Mouse (Mus musculus): ENCODE measurements around the gene Gas6.

Gas6 gene

DNA sequence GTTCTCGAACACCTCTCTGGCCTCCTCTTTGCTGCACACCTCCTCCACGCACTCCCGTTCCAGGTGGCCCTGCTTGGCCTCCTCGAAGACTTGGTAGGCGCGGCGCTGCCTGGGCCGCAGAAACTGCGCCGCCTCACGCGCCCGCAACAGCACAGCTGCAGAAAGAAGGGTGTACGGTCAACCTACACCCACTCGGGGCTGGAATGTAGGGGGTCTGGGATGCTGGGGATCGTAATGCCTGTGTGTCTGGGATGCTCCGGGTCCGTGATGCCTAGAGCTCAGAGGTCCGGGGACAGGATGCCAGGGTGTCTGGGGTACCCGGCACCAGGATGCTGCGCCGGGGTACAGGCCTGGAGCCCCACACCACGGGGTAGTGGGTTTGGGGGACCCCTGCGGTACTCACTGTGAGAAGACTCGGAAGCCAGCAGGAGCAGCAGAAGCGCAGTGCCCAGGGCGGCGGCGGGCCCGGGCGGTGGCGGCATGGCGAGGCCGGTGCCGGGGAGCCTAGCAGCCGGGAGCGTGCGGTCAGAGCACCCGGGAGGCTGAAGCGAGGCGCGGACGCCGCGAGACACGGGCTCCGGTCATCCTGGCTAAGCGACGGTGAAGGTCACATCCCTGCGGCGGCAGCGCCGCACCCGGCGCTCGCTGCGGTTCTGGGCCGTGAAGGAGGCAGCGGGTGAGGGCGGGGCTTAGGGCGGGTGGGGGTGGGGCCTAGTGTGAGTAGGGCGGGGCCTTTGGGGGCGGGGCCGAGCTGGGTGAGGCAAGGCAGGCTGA, at the start of gene Gas6:
Gene Gas6 (minus strand): TSS at position 633 of the 774 bp plus-strand sequence.
- DNase-seq (ENCODE audit: low spot score) = no peak

DNA sequence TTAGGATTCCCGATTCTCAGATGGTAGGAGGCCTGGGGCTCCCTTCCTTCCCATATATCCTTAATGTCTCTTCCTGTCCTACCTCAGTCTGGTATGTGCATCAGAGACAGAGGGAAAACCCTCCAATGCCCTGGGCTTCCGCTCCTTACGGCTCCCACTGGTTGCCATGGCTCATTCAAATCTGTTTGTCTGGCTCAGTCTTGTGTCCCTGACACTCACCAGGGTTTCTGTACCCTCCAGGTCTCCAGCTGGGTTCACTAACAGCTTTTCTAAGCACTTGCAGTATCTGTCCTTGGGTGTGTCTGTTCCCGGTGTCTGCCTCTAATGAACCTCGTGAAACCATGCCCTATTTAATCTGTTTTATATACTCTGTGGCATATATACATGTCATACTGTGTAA, 47.2 kb upstream of the Gas6 start:
- no peak for DNase-seq (ENCODE audit: low spot score)

DNA sequence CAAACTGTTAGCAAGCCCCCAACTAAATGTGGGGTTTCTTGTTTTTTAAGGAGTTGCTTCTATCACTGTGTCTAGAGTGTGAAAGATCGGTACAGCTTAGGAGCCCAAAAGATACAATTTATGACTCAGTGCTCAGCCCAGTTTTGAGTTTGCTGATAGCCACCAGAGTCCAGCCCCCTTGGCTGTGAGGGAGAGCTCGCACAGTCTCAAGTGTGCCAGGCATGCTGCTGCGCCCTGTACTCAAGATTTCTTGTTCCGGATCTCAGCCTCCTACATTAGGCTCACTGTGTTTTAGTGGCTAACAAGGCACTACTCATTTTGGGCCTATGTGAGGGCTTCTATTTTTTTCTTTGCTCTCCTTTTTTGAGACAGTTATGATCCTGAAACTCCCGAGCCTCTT, 45.8 kb upstream of the Gas6 start:
- DNase-seq (ENCODE audit: low spot score) = no peak

DNA sequence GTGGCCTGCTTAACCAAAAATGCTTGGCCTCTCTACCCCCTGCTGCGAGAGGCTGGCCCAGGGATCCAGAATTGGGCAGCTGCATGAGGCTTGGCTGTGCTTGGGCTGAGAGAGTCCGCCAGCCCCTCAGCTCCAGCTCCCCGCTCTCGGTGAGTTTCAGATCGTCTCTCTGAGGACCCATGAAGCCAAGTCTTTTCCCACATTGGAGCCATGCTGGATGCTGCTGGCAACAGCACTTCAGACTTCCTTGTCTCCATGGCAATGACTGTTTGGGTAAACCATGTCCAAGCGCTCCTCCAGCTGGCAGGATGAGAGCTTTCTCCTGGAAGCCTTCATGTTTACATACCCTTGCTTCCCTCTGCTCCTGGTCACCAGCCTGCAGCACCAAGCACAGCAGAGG, 44.5 kb upstream of the Gas6 start:
- DNase-seq (ENCODE audit: low spot score) = no peak

DNA sequence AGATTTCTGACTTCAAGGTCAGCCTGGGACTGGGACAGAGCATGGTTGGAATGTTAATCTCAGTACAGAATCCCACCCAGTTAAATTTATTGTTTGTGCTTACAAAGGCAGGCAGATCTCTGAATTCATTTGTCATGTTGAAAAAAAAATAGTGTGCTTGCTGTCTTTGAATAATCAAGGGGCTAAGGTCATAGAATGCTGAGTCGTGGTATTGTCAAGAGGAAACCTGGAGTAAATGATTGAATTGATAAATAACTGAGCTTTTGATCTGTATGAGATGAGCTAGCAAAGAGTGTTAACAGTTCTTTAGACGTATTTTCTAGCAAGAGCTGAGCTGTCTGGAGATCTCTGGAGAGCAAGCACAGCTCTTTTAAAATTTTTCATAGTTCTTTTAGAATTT, 42.8 kb upstream of the Gas6 start:
- DNase-seq (ENCODE audit: low spot score) = no peak

DNA sequence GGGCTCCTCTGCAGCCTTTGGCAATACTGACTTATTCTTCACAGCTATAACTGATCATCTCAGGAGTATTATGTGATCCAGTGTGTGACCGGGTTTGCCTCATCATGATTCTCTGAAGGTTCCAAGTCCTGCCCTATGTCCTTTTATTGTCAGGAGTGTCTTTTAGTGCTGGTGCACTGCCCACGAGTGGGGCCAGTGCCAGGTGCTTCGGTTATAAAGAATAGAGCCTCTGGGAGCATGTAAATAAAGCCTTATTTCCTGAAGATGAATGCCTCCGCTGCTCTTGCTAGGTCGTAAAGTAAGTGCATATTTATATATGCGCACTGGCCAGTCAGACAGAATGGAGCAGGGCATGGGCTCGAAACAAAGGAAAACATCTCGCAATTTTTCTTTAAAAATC, 38.8 kb upstream of the Gas6 start:
- DNase-seq (ENCODE audit: low spot score) = no peak

DNA sequence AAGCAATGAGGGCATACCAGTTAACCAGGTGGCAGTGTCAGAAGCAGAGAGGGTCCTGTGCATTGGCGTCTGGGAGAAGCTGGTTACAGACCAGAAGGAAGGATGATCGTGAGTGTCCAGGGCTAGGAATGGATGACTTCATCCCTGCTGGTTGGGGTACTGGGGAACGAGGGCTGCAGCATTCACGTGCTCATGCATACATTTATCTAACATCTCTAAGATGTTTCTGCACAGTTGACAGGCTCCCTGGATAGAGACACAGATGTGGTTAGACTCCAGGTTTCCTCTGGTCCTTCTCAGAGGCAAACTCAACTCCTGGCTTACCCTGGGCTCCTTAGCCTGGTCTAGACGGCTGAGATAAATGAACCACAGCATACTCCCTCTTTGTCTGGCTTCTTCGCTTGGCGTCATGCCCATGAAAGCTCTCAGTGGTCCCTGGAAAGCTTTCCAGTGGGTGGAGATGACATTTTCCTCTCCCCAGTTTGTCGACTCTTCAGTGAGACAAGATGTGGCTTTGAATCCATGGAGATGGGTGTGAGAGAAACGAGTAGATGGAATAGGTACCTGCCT, 37.4 kb upstream of the Gas6 start:
- no peak for DNase-seq (ENCODE audit: low spot score)

DNA sequence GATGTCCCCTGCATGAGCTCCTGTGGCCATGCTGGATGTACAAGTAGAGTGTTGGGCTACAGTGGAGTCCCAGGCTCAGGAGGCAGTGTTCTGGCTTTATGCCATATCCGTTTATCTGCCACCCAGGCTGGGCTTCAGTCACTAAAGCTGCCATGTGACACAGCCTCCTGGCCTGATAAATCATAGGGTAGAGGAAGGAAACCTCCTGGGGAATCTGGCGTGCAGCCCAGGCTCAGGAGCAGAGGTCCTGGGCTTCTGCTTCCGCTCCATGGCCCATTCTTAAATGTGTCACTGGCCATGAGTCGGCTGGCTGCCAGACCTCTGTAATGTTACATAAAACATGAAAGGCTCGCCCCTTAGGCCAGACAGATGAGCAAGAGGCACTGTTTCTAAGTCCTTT, 36.7 kb upstream of the Gas6 start:
- no peak for DNase-seq (ENCODE audit: low spot score)

DNA sequence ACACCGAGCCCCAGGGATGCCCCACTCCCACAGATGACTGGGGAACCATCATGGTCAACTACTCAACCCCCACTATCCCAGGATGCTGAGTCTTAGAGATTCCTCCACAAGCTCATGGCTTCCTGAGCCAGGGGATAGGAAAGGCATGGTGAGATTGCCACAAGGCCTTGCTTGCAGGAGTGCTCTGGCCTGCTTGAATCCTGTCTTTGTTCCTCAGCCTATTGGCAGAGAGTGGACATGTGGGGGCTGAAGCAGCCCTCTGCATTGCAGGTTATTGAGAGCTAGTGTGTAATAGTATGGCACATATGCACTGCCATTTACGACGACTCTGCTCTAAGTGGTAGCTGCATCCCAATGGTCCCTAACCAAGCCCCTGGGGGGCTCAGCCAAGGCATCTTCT, 36.1 kb upstream of the Gas6 start:
- DNase-seq (ENCODE audit: low spot score) = no peak

DNA sequence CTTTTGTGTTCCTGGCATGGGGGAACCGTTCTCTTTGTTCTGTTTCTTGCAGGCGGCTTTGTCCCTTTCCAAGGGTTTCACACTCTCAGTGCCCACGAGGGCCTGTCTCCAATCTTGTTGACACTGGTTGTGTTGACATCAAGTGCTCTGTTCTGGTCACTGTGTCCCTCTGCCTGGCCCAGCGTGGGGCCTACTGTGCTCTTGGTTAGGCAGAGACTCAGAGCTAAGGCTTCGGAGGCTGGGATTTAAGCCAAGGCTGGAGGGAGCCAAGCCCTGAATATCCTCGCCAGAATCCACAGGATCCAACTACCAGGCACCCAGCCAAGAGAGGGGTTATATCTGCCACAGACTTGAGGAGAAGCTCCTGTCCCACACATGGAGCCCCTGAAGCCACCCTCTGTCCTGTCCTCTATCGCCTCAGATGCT, 35.6 kb upstream of the Gas6 start:
- no peak for DNase-seq (ENCODE audit: low spot score)

DNA sequence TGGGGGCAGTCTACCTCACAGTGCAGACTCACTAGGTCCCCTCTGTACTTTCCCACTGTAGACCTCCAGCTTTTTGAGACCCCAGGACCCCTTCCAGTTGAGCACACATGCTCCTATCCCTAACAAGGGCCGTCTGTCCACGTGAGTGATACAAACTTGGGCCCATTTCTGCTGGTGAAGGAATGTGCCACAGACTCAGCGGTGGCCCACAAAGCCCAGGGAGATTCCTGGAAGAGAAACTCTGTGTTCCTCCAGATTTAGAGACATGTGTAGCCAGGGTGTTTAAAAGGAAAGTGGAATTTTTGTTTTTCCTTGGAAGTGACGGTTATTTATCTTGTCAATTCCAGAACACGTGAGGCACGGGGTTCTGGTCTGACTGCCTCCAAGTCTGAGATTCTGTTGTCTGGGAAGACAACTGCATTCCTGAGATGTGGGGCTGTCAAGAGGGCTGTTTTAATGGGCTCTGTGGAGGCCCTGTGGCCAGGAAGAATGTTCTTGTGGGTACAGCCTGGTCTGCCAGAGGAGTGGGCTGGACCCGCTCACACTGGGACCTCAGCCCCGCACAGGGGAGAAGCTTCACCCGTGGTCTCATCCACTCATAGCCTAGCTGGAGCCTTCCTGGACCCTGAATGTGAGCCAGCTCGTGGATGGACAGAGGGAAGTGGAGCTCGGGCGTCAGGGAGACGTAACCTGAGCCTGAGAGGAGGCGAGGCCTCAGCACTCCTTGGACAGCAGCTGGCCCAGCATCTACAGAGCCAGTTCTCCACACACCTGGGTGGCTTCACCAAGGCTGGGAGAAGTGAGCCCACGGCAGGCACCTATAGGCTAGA, 34.9 kb upstream of the Gas6 start:
- DNase-seq (ENCODE audit: low spot score) = no peak

DNA sequence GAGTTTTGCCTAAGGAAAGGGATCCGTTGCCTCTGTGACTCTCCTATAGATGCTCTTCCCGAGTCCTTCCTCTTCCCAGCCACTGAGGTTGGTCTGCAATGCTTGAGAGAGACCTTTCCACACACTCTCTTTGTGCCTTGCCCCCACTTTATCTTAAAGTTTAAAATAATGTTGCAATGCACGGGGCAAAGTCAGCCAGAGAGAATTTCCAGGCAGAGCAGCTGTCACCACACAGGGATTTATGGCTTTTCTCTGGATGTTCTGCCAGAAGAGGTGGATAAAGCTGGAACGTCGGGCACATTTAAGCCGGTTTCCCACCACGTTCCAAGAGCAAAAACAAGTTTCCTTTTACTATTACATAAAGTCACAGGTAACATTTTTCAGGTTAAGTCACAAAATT, 27.1 kb upstream of the Gas6 start:
- no peak for DNase-seq (ENCODE audit: low spot score)

DNA sequence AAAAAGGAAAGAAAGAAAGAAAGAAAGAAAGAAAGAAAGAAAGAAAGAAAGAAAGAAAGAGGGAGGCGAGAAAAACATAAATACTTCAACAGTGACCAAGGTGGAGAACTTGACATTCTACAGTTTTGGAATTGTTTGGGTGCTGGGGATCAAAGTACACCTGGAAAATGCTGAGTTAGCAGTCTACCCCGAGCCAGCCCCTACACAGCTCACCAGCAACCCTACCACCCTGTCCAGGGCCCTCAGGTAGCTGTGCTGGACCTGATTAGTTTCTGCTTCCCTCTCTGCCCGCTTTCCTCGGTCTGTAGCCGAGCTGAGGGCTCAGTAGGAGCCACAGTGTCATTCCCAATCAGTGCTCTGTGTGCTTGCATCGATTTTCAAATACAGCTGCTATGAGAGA, 26.1 kb upstream of the Gas6 start:
- DNase-seq (ENCODE audit: low spot score) = no peak

DNA sequence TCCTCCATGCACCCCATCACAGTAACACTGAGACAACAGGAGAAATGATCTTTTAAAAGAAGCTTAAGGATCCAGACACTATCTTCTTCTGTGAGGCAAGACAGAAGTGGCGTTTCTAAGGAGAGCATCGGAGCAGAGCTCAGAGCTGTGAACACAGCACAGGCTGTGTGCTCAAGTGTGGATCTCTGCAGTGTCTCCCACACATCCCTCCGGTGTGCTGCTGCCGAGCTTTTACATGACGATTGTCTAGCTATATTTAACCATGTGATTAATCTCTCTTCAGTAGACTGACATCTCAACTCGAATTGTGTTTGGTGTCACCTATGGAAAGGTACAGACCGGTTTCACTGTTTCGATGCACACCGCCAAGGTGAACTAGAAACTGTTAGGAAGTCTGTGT, 25.2 kb upstream of the Gas6 start:
- no peak for DNase-seq (ENCODE audit: low spot score)

DNA sequence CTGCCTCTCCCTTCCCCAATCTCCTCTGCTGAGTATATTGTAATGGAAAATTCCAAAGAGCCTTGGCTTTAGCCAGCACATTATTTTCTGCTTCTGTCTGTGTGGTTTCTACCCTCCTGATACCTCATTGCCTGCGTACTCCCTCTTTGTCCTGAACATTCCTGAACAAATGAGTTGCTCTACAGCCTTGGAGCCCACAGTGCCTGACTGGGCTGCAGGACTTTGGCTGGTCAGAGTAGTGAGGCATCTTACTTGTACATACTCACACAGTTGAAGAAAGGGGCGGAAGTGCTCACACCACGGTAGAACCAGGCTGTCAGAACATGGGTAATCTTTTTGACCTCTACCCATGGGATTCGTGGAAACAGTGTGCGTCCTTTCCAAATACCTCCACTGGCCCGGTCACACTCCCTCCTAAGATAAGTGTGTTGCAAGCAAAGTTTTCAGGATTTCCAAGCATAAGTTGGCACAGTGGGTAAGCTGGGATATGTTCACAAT, 23.0 kb upstream of the Gas6 start:
- no peak for DNase-seq (ENCODE audit: low spot score)

DNA sequence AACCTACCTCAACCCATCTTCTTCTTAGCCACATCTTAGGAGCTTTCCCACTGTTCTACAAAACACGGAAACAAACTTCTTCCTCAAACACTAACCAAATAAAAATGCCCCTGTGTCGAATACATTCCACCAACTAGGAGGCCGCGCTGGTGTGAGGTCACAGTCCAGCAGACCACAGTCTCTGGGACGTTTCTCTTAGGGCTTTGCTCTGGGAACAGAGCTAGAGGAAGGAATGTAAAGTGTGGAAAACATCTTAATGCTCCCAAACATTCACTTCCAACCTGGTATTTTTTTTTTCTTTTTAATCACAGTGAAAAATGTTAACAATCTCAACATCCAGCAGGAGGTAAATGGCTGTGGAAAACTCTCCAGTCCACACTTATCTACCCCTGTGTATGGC, 22.4 kb upstream of the Gas6 start:
- no peak for DNase-seq (ENCODE audit: low spot score)

DNA sequence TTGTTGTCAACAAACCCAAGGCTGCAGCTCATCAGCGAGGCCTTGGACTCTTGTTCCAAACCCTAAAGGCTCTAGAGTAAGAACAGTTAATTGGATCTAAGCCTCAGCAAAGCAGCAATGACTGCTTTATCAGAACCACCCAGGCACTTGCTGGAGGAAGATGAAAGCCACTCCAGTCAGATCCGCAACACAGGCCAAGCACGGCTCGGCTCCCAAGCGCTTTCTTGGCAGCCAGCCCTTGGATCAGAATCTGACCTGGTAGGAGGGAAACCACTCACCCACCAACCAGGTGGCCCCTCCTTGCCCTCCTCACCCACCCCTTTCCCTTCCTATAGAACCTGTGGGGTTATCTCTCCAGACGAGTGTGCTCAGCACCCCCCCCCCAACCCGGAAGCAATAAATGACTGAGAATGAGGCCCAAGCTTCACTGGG, 21.7 kb upstream of the Gas6 start:
- DNase-seq (ENCODE audit: low spot score) = no peak

DNA sequence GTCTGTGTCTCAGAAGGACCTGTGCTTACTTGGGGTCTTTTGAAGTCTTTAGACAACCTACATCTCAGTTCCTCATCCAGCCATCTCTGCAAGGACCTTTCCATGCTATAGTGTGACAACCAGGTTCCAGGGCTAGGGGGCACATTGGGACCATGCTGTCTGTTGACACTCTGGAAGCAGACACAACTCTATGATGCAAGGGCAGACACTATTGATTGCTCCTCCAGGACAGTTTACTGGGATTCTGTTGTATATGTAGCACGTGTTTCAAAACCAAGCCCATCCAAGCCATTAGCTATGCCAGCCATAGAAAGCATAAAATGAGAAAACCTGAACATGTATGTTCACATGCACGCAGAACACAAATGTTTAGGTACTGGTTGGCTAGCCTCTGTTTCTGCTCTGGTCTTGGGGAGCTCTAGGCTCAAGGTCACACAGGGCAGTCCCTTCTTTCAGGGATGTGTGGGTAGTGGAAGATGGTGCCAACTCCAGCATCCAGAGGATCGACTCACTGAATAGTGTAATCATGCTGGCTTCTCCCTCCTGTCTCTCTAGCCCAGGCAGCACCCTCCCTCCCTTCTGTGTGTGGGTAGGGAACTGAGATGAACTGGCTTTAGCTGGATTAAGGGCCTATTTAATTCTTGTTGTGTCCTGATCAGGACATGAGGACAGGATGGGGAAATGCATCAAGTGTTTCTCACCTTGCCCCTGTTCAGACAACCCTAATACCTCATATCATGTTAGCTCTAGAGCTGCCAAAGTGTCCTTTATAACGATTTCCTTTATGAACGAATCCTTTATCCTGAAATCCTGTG, 19.5 kb upstream of the Gas6 start:
- no peak for DNase-seq (ENCODE audit: low spot score)

DNA sequence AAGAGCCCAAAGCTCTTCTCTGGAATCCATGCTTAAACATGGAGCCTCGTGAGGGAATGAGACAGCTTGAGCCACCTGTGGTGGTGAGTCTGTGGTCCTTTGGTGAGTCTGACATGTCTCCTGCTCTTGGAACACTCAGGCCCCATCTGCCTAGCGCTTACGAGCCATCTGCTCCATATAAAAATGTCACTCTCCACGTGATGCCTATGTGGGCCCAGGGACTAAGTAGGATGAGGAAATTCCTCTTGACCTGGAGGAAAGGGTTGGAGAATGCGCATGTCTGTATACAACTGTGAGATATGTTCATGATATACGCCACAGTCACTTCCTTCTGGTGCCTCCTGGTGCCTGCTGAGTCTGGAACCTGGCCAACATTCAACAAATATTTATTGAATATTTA, 18.4 kb upstream of the Gas6 start:
- DNase-seq (ENCODE audit: low spot score) = no peak

DNA sequence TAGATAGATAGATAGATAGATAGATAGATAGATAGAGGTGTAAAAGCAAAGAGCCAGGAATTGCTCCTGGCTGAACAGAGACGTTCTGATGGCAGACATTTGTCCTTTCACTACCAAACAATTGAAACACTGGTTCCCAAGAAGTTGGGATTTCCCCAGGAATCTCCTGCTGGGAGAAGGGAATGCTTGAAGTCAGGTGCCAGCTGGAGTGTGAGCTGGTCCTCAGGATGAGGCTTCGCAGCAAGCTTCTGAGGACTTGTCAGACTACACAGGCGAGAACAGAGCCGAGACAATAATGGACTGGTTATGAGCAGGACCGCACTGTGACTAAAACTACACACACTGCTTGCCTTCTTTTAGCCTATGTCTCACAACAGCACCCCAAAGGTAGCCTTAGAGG, 17.7 kb upstream of the Gas6 start:
- no peak for DNase-seq (ENCODE audit: low spot score)

DNA sequence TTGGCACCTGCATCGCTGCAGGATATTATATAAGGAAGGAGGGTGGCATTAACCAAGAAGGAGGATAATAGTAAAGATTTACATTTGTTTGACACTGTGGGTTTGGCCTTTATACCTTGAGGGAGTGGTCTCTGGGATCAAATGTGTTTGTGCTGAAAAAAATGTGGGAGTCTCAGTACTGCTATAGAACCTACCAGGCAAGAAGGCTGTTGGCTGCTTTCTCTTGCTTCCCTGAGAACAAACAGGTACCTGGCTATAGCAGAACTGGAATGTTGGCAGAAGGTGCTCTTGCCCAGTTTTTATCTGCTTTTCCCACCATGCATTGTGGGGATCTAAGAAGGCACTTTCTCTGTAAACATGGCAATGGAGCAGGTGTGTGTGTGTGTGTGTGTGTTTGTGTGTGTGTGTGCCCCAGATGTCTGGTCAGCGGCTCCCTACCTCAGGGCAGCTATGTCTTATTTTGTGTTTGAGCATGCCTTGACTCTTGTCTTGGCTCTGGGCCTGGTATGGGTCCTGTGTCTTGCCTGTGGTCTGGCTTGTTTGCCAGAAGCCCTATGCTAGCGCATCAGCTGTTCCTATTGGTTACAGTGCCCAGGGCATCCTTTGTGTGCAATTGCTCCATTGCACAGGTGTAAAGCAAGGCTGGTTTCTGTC, 13.1 kb upstream of the Gas6 start:
- DNase-seq (ENCODE audit: low spot score) = no peak

DNA sequence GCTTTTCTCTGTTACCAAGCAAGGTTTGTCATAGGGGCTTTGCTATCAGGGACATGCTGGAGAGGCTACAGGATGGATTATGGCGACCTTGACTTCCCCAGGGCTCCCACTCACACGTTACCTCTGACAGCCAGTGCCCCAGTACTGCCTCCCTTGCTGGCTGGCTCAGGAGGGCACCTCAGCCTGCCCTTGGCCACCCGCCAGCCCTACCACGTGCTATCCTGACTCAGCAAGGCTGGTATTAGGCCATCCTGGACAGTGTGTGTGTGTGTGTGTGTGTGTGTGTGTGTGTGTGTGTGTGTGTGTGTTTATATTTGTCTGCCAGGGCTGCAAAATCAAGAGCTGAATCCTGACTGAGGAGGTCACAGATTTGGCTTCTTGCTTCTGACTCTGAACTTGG, 12.6 kb upstream of the Gas6 start:
- DNase-seq (ENCODE audit: low spot score) = no peak

Measured in T-cell, adult 2 months (primary cell).